Mouse (Mus musculus): ENCODE measurements at regions not wholly inside any gene's neighbourhood (a gene's known extent, or its start where the extent isn't known, plus 50 kb on each side); places are given as distances from the start of the nearest gene placed in this dataset.

- DNase-seq, result peak; percentile 11
Measured at GRCm38 (mm10) chr10:96188168-96188567, 51.8 kb downstream of the Gm5426 start.

DNA sequence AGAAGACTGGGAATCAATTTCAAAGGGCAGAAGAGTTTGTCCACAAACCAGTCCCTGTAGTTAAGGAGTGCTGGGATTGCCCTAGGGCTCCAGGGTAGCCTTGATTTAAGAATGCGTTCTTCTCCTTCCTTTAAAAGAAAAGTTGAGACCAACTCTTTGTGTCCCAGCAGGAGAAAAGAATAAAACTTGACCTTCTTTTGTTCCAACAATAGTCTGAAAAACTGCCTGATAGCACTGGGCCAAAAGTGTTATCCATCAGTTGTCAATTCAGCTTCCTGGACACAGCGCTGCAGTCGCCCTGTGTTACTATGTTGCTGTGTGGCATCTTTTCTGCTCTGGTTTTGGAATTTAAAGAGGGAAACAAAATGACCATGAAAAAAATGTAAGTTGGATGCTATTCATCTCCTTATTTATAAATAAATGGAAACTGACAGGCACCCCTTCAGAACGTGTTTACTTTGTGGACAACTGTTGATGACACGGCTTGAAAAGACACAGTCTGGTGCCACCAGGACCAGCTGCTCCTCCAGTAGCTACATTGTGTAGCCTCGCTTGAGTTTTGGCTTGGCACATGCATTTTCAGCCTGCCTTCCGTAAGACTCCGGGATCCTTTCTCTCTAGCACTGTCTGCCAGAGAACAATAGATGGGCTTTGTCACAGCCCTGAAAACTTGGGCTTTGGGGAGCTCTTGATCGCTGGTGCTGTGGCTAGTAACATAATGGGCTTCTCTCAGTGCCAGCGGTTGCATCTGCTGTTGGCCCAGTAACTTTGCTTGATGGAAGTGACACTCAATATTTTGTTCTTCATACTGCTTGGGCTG, 54.0 kb downstream of the Gm5426 start:
- H3K27ac ChIP-seq (replicated peaks; ENCODE audit: low read depth, low read length), result 0 out of 2 replicates have a peak overlapping the region, but pooled peaks have one; percentile 14
- ATAC-seq (ENCODE audit: low FRiP score, low TSS enrichment) (peak; percentile 66; the same call in 1 of the 2 replicates), DNase-seq (peak; percentile 49)
- 17% methylated on average over 10 of the region's 10 CpGs for WGBS
- H3K4me1 ChIP-seq (ENCODE audit: control insufficient read depth, insufficient read depth, low read length), result no peaks in the 10 kb centered on the region
- no peak overlapping the region for H3K9ac ChIP-seq (replicated peaks; ENCODE audit: low read length)
- H3K27me3 ChIP-seq (ENCODE audit: control insufficient read depth, insufficient read depth, low read length), result no peaks in the 10 kb centered on the region
- H3K9me3 ChIP-seq (ENCODE audit: control insufficient read depth, low read length), result no peaks in the 10 kb centered on the region
- no peaks in the 10 kb centered on the region for H3K36me3 ChIP-seq (ENCODE audit: control insufficient read depth, insufficient read depth, low read length)
- no peak overlapping the region for H3K4me3 ChIP-seq (replicated peaks; ENCODE audit: low read depth, low read length)
- H3K4me2 ChIP-seq (ENCODE audit: low read length), result no peak overlapping the region

More at GRCm38 (mm10) chr10:96188168-96188567, 51.8 kb downstream of the Gm5426 start:
- Histone ChIP-seq H3K9me3 (ENCODE audit: control insufficient read depth, low read length) (no peaks in the 10 kb centered on the region), H3K36me3 (ENCODE audit: control insufficient read depth, insufficient read depth, low read length) (no peaks in the 10 kb centered on the region), H3K27me3 (ENCODE audit: control insufficient read depth, insufficient read depth, low read length) (no peaks in the 10 kb centered on the region), H3K4me1 (ENCODE audit: control insufficient read depth, insufficient read depth, low read length) (no peaks in the 10 kb centered on the region), H3K4me2 (ENCODE audit: low read length) (no peak overlapping the region), H3K9ac (replicated peaks; ENCODE audit: low read length) (no peak overlapping the region), H3K27ac (replicated peaks; ENCODE audit: low read depth, low read length) (no peak overlapping the region), H3K4me3 (replicated peaks; ENCODE audit: low read depth, low read length) (no peak overlapping the region)
- no peak for ATAC-seq (ENCODE audit: low FRiP score, low TSS enrichment)
- WGBS, result 69% methylated on average over 7 of the region's 7 CpGs

GRCm38 (mm10) chr10:96200932-96201641, 64.7 kb downstream of the Gm5426 start:
- 78% methylated on average over 27 of the region's 27 CpGs for WGBS
- H3K27ac ChIP-seq (replicated peaks; ENCODE audit: low read depth, low read length), result no peak overlapping the region
- no peak overlapping the region for H3K4me2 ChIP-seq (ENCODE audit: low read length)
- DNase-seq (no peak), ATAC-seq (ENCODE audit: low FRiP score, low TSS enrichment) (no peak)
- H3K36me3 ChIP-seq (ENCODE audit: control insufficient read depth, insufficient read depth, low read length), result no peaks in the 10 kb centered on the region
- H3K9me3 ChIP-seq (ENCODE audit: control insufficient read depth, low read length), result no peaks in the 10 kb centered on the region
- H3K4me3 ChIP-seq (replicated peaks; ENCODE audit: low read depth, low read length), result no peak overlapping the region
- H3K4me1 ChIP-seq (ENCODE audit: control insufficient read depth, insufficient read depth, low read length), result no peaks in the 10 kb centered on the region
- H3K9ac ChIP-seq (replicated peaks; ENCODE audit: low read length), result no peak overlapping the region
- no peaks in the 10 kb centered on the region for H3K27me3 ChIP-seq (ENCODE audit: control insufficient read depth, insufficient read depth, low read length)

DNA sequence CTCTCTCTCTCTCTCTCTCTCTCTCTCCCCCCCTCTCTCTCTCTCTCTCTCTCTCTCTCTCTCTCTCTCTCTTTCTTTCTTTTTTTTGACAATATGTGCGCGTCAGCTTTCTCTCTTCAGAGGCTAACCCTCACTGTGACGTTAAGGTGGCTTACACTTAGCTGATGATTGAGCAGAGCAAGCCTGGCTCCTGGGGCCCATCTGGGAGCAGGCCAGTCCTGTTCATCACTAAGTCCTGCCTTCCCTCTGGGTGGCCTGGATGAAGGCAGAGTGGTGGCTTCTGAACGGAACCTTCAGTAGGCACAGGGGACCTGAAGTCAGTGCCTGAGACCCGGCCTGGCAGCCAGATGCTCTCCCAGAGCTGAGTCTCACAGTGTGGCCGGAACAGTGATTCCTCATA, 65.5 kb downstream of the Gm5426 start:
- H3K9me3 ChIP-seq (ENCODE audit: control insufficient read depth, low read length), result no peaks in the 10 kb centered on the region
- no peak for ATAC-seq (ENCODE audit: low FRiP score, low TSS enrichment)
- H3K27me3 ChIP-seq (ENCODE audit: control insufficient read depth, insufficient read depth, low read length), result no peaks in the 10 kb centered on the region
- no peak for DNase-seq
- no peak overlapping the region for H3K4me2 ChIP-seq (ENCODE audit: low read length)
- H3K27ac ChIP-seq (replicated peaks; ENCODE audit: low read depth, low read length), result no peak overlapping the region
- no peak overlapping the region for H3K4me3 ChIP-seq (replicated peaks; ENCODE audit: low read depth, low read length)
- 64% methylated on average over 6 of the region's 6 CpGs for WGBS
- no peaks in the 10 kb centered on the region for H3K36me3 ChIP-seq (ENCODE audit: control insufficient read depth, insufficient read depth, low read length)
- H3K9ac ChIP-seq (replicated peaks; ENCODE audit: low read length), result no peak overlapping the region
- H3K4me1 ChIP-seq (ENCODE audit: control insufficient read depth, insufficient read depth, low read length), result no peaks in the 10 kb centered on the region

DNA sequence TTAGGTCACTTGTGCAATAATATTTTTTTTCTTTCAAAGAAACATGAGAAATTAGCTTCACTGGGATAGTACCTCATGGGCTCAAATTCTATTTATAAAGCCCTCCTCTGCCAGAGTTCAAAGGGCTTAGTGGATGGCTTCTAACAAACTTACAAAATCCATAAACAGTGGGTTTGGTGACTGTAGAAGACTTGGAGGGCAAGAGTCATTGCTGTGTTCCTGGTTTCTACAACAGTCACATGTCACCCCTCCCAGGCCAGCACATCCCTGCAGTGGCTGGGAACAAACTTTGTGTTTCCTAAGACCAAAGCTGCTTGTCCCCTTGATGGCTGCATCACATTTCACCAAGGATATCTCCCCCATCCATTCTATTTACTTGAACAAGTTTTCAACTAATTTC, 66.5 kb downstream of the Gm5426 start:
- Histone ChIP-seq H3K4me3 (replicated peaks; ENCODE audit: low read depth, low read length) (no peak overlapping the region), H3K27ac (replicated peaks; ENCODE audit: low read depth, low read length) (no peak overlapping the region), H3K9me3 (ENCODE audit: control insufficient read depth, low read length) (no peaks in the 10 kb centered on the region), H3K4me2 (ENCODE audit: low read length) (no peak overlapping the region), H3K4me1 (ENCODE audit: control insufficient read depth, insufficient read depth, low read length) (no peaks in the 10 kb centered on the region), H3K9ac (replicated peaks; ENCODE audit: low read length) (no peak overlapping the region), H3K27me3 (ENCODE audit: control insufficient read depth, insufficient read depth, low read length) (no peaks in the 10 kb centered on the region), H3K36me3 (ENCODE audit: control insufficient read depth, insufficient read depth, low read length) (no peaks in the 10 kb centered on the region)
- DNase-seq, result no peak
- no peak for ATAC-seq (ENCODE audit: low FRiP score, low TSS enrichment)

GRCm38 (mm10) chr10:96204198-96204597, 67.8 kb downstream of the Gm5426 start:
- H3K4me1 ChIP-seq (ENCODE audit: control insufficient read depth, insufficient read depth, low read length), result no peaks in the 10 kb centered on the region
- no peaks in the 10 kb centered on the region for H3K27me3 ChIP-seq (ENCODE audit: control insufficient read depth, insufficient read depth, low read length)
- H3K4me2 ChIP-seq (ENCODE audit: low read length), result no peak overlapping the region
- ATAC-seq (ENCODE audit: low FRiP score, low TSS enrichment) (no peak), DNase-seq (no peak)
- H3K9ac ChIP-seq (replicated peaks; ENCODE audit: low read length), result no peak overlapping the region
- WGBS, result 92% methylated on average over 5 of the region's 5 CpGs
- H3K9me3 ChIP-seq (ENCODE audit: control insufficient read depth, low read length), result no peaks in the 10 kb centered on the region
- H3K27ac ChIP-seq (replicated peaks; ENCODE audit: low read depth, low read length), result no peak overlapping the region
- no peak overlapping the region for H3K4me3 ChIP-seq (replicated peaks; ENCODE audit: low read depth, low read length)
- no peaks in the 10 kb centered on the region for H3K36me3 ChIP-seq (ENCODE audit: control insufficient read depth, insufficient read depth, low read length)

GRCm38 (mm10) chr10:96209171-96209570, 72.8 kb downstream of the Gm5426 start:
- no peaks in the 10 kb centered on the region for H3K27me3 ChIP-seq (ENCODE audit: control insufficient read depth, insufficient read depth, low read length)

GRCm38 (mm10) chr10:96211189-96211588, 74.8 kb downstream of the Gm5426 start:
- DNase-seq (no peak), ATAC-seq (ENCODE audit: low FRiP score, low TSS enrichment) (no peak)

More at GRCm38 (mm10) chr10:96209171-96209570, 72.8 kb downstream of the Gm5426 start:
- Histone ChIP-seq H3K36me3 (ENCODE audit: control insufficient read depth, insufficient read depth, low read length) (no peaks in the 10 kb centered on the region), H3K27ac (replicated peaks; ENCODE audit: low read depth, low read length) (no peak overlapping the region), H3K4me1 (ENCODE audit: control insufficient read depth, insufficient read depth, low read length) (no peaks in the 10 kb centered on the region), H3K4me2 (ENCODE audit: low read length) (no peak overlapping the region), H3K9me3 (ENCODE audit: control insufficient read depth, low read length) (no peaks in the 10 kb centered on the region), H3K4me3 (replicated peaks; ENCODE audit: low read depth, low read length) (no peak overlapping the region), H3K9ac (replicated peaks; ENCODE audit: low read length) (no peak overlapping the region)
- ATAC-seq (ENCODE audit: low FRiP score, low TSS enrichment) (no peak), DNase-seq (no peak)
- 80% methylated on average over 5 of the region's 5 CpGs for WGBS

More at GRCm38 (mm10) chr10:96211189-96211588, 74.8 kb downstream of the Gm5426 start:
- Histone ChIP-seq H3K9me3 (ENCODE audit: control insufficient read depth, low read length) (no peaks in the 10 kb centered on the region), H3K36me3 (ENCODE audit: control insufficient read depth, insufficient read depth, low read length) (no peaks in the 10 kb centered on the region), H3K4me3 (replicated peaks; ENCODE audit: low read depth, low read length) (no peak overlapping the region), H3K27me3 (ENCODE audit: control insufficient read depth, insufficient read depth, low read length) (no peaks in the 10 kb centered on the region), H3K4me2 (ENCODE audit: low read length) (no peak overlapping the region), H3K9ac (replicated peaks; ENCODE audit: low read length) (no peak overlapping the region), H3K4me1 (ENCODE audit: control insufficient read depth, insufficient read depth, low read length) (no peaks in the 10 kb centered on the region), H3K27ac (replicated peaks; ENCODE audit: low read depth, low read length) (no peak overlapping the region)
- 77% methylated on average over 7 of the region's 7 CpGs for WGBS

Data from midbrain, embryonic 14.5 days (tissue).